Mouse (Mus musculus): ENCODE data around the gene Gstt1.

DNA sequence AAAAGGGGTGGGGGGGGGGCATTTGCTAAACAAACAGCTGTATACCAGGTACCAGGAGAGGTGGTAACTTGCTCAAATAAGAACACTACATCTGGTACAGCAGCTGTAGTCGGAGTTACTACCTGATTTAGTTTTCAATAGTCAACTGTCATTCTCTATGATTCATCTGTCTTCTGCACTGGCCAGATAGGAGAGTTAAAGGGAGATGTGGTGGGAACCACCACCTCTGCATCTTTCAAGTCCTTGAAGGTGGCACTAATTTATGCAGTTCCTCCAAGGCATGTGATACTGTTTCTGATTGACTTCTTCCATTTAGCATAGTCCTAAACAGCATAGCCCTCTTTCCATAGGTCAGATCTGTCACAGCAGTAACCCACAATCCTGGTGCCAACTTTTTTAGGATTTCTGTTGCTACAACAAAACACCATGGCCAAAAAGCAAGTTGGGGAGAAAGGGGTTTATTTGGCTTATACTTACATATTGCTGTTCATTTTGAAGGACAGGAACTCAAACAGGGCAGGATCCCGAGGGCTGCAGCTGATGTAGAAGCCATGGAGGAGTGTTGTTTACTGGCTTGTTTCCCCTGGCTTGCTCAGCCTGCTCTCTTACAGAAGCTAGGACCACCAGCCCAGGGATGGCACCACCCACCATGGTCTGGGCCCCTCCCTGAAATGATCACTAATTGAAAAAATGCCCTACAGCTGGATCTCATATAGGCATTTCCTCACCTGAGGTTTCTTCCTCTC is 31.3 kb upstream of the Gstt1 start:
- TF ChIP-seq CTCF (IDR thresholded peaks at IDR 0.05; ENCODE audit: insufficient read depth, low read depth, low read length) (no peak), POLR2A (IDR thresholded peaks at IDR 0.05; ENCODE audit: insufficient read depth, low read depth, low read length) (no peak)
